Mouse (Mus musculus): ENCODE results near the gene Gm45618. TPM values are rescaled to one million over a fixed set of nuclear protein-coding genes. Genes with fewer than 3 reads are reported as not detected.
"Not testable (repeated sequence)": the region's sequence is repeated elsewhere in the genome, so short reads cannot be mapped to it uniquely, and the experiment has no call there.

Gm45618 gene
- not detected for total RNA-seq (2021)

DNA sequence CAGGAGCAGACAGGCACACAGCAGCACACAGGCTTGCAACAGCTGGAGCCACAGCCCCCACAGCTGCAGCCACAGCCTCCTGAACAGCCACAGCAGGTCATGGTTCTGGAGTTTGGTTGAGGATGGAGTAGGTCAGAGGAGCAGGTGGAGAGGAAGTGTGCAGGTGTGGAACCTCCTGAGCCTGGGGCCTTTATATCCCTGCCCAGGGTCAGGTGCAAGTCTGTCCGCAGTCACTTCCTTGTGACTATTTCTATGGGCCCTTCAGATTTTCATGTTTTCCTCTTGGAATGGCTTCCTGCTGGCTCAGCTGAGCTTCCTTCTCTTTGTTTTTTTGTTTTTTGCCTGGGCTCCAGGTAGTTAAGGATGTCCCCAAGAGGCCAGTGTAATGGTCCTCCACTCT lies at the start of gene Gm45618:
Gene Gm45618 (minus strand): TSS at position 101 of the 400 bp plus-strand sequence.
- DNase-seq = not testable (repeated sequence)

DNA sequence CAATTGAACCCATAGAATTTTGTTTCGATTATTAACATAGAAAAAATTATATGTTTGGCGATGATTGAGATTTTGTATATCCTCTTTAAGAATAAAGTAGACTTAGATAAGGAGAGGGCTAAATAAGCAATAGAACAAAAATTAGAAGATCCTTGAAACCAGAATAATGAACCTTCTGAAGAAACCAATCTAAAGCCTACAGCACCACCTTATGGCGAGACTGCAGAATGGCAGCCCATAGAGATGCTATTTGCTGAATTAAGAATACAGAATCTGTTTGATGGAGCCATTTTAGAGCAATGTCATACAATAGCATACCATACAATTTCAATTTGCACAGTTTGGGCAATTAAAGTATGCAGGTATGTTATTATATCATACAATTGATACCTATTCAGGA lies 49.3 kb upstream of the Gm45618 start:
- DNase-seq = no peak

GRCm38 (mm10) chr7:142165639-142166038 lies 45.1 kb upstream of the Gm45618 start, which contains the start of gene Gm4553:
TSS of gene Gm4553 (minus strand) at chr7:142165739.
- DNase-seq = not testable (repeated sequence)

GRCm38 (mm10) chr7:142159366-142159765 lies 38.8 kb upstream of the Gm45618 start:
- no peak for DNase-seq

DNA sequence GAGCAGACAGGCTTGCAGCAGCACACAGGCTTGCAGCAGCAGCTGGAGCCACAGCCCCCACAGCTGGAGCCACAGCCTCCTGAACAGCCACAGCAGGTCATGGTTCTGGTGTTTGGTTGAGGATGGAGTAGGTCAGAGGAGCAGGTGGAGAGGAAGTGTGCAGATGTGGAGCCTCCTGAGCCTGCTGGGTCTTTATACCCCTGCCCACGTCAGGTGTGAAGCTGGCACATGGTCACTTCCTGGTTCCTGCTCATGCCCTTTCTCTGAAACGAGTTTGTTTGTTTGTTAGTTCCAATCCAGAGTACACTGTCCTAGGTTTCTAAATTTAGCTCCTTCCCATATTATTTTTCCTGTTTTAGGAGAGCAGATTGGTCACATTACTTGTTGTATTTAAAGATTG lies 36.5 kb upstream of the Gm45618 start, which contains the start of gene Gm29735:
Gene Gm29735 (minus strand): TSS at position 101 of the 400 bp plus-strand sequence.
- not testable (repeated sequence) for DNase-seq

GRCm38 (mm10) chr7:142155308-142155707 lies 34.8 kb upstream of the Gm45618 start:
- no peak for DNase-seq

DNA sequence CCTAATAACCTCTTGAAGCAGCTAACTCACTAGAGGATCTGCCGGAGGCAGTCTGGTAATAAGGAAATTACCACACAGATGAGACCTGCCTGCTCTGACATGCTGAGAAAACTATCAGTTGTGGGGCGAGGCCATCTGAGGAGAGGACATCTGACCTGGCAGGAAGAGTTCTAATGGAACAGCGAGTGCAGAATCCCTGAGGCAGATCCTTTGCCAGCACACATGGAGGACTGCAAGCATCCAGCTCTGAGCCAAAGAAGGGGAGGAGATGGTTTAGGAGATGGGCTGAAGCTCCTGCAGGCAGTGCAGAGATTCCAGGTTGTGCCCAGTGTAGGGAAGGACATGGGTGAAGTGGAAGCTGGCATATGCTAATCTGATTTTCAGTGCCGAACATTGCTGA lies 31.7 kb upstream of the Gm45618 start:
- no peak for DNase-seq

DNA sequence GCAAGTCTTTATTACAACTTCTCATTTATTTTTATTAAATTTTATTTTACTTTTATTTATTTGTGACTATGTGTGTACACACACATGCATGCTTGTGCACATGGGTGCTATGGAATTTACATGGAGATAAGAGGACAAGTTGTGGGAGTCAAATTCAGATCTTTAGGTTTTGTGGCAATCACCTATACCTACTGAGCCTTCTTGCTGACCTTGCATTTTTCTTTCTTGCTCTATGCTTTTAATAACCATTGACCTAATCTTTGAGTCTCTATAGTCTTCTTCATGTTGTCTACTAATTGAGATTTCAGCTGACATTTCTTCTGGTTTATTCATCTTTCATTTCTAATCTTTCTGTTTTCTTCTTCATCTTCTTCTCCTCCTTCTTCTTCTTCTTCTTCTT lies 28.1 kb upstream of the Gm45618 start:
- no peak for DNase-seq

GRCm38 (mm10) chr7:142146033-142146432 lies 25.5 kb upstream of the Gm45618 start:
- DNase-seq = peak in 1 of 2 experiments; percentile 19

- no peak for DNase-seq
Measured at GRCm38 (mm10) chr7:142145413-142145940, 24.9 kb upstream of the Gm45618 start.

- no peak for DNase-seq
Measured at GRCm38 (mm10) chr7:142144507-142144906, 24.0 kb upstream of the Gm45618 start, which contains the start of gene Gm45337. TSS of gene Gm45337 (minus strand) at chr7:142144607.

- DNase-seq = not testable (repeated sequence)
Measured at GRCm38 (mm10) chr7:142143506-142144010, 23.0 kb upstream of the Gm45618 start.

DNA sequence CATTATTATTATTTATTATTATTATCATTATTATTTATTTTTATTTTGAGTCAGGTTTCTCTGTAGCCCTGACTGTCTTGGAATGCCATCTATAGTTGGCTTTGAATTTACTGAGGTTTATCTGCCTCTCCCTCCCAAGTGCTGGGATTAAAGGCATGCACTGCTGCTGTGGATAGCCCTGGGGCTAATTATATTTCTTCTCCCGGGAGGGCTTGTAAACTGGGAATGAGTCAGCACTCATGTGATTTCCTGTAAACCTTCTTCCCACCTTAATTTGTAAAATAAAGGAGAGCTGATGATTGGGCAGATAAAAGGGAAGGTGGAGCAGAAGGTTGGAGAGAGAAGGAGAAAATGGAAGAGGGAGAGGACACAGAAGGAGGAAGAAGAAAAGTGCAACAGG lies 20.2 kb upstream of the Gm45618 start:
- DNase-seq = no peak

GRCm38 (mm10) chr7:142135934-142136333 lies 15.4 kb upstream of the Gm45618 start, which contains the start of gene Gm39115:
TSS of gene Gm39115 (minus strand) at chr7:142136034.
- not testable (repeated sequence) for DNase-seq

- DNase-seq = no peak
Measured at GRCm38 (mm10) chr7:142134206-142134995, 13.9 kb upstream of the Gm45618 start.

DNA sequence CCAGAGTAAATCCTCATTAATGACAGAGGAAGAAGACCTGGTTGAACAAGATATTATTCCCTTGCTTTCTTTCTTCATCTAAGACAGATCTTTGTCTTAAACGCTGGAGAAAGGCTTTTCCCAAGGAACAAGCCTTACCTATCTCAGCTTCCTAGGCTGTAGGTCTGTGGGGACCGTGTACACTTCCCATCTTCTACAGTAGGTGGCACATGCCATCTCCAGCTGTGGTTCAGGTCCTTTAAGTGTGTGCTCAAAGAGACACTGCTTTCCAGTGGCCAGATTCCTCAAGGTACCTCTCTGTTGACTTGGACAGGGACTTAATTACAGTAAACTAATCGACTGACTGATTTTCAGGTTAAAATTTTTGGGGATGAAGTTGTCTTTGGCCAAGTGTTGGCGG lies 8.3 kb upstream of the Gm45618 start:
- DNase-seq = no peak

GRCm38 (mm10) chr7:142119632-142120031 lies 897 bp downstream of the Gm45618 start:
- DNase-seq = no peak

DNA sequence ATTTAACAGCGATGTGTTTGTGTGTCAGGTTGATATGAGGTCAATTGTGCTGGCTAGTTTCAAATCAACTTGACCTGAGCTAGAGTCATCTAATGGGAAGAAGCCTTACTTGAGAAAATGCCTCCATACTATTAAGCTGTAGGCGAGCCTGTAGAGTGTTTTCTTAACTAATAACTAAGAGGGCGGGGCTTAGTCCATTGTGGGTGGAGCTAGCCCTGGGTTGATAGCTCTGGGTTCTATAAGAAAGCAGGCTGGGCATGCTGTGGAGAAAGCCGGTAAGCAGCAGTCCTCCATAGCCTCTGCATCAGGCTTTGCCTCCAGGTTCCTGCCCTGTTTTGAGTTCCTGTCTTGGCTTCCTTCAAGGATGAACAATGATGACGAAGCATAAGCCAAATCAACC lies 15.8 kb downstream of the Gm45618 start:
- DNase-seq = no peak

DNA sequence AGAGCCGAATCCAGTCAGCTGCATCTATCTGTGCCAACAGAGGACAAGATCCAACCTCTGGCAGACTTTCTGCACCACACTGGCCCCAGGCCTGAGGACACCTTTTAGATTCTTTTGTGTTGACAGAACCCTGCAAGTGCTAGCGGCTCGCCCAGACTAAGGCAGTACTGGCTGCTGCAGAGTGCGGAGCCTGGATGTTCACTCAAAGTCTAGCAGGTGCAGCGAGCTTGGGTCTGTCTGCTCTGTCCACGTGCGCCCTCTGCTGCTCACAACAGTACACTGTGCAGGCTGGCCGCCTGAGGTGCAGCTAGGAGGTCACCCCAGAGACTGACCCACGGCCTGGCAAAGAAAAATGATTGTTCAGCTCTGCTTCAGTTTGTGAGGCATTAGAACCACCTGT lies 22.8 kb downstream of the Gm45618 start:
- peak; percentile 69 to 77 for DNase-seq

GRCm38 (mm10) chr7:142096701-142097100 lies 23.8 kb downstream of the Gm45618 start:
- no peak for DNase-seq

GRCm38 (mm10) chr7:142095183-142095931 lies 25.2 kb downstream of the Gm45618 start, which contains the start of gene Dusp8:
TSS of gene Dusp8 (minus strand) at chr7:142095843.
- DNase-seq = peak; percentile 94 to 96

DNA sequence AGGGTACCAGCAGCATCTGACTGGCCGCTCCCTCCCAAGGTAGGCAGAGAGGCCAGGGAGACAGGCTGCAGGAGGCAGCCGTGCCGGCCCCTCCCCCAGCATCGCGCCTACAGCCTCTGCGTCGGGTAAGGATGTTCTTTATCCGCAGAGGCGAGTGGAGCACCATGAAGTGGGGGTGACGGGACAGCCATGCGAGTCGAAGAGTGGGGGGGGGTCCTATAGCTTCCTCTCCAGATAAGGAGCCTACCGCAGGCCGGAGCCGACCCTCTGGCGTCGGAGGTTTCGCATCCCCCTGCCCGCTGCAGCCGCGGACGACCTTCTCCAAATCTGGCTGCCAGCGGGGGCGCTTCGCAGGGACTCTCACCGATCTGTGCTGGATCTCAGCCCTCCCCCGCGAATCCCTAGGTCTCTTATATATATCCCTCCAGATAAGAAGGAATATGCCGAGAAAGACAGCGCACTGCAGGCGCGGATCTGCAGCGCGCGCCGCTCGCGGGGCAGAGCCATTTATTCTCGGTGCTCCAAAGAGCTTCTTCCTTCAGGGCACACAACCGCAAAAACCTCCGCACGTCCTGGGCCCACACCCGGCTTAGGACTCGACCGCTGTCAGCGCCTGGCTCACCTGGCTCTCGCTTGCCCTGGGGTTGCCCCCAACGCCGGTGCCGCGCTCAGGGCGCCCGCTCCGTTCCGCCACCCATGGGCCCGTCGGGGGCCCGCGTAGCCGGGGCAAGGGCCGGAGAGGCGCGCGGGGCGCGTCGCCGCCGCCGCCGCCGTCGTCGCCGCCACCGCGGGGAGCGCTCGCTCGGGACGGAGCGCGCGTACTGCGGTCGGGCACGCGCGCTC lies 26.0 kb downstream of the Gm45618 start:
- DNase-seq = peak; percentile 63 to 69

All from layer of hippocampus, postnatal 36 days (tissue).